Mouse (Mus musculus) kidney, adult 2 months (tissue): ENCODE data around the gene Fbln1.

Experiments
- CTCF ChIP-seq: fragments of 200-500 bp; conservative IDR thresholded peaks from 2 replicates; pipeline ENCODE4 v1.5.1; 2011; ENCODE audit warnings: low read depth, mild to moderate bottlenecking, control low read depth, low read length, moderate library complexity, mixed read lengths; ENCODE audit not compliant: insufficient read depth, insufficient read length
- POLR2A ChIP-seq: fragments of 200-500 bp; IDR thresholded peaks from one replicate; pipeline ENCODE4 v1.6.1; 2011; ENCODE audit warnings: low read depth, low read length, control low read depth

- no peak for TF ChIP-seq CTCF
- TF ChIP-seq POLR2A: no peak
Measured at GRCm38 (mm10) chr15:85284651-85285050, 78.9 kb downstream of the Fbln1 start.
